Mouse (Mus musculus) lung, postnatal 0 days (tissue): ENCODE data around the gene Usp2.

Experiments used
- CTCF ChIP-seq: IDR thresholded peaks from 2 replicates; pipeline ENCODE4 v1.5.1; 2016; ENCODE audit warnings: antibody characterized with exemption, mild to moderate bottlenecking
- EP300 ChIP-seq: IDR thresholded peaks from 2 replicates; pipeline ENCODE4 v1.6.1; 2016; ENCODE audit warnings: antibody characterized with exemption, mild to moderate bottlenecking, control low read depth

DNA sequence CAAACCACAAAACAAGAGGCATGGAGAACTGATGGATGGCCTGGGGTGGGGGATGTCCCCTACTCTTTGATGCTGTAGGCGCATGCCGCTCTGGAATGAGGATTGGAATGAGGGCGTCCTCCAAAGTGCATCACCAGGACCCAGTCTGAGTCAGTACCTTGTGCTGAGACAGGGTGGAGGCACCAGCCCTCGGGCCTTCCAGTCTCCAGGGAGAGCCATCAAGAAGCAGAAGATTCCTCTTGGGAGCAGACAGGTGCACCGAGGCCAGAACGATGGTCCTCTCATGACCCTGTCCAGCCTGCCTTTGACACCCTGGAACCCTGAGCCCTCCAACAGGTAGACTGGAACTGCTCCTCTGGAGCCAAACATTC, 1.1 kb downstream of the Usp2 start:
- no peak for TF ChIP-seq CTCF
- no peak for TF ChIP-seq EP300
